Mouse (Mus musculus) cortical plate, adult 2 months (tissue): ENCODE data around the gene Arfgap1.

ENCODE experiments used
- CTCF ChIP-seq: fragments of 200-500 bp; IDR thresholded peaks from 2 replicates; pipeline ENCODE4 v1.5.1; 2011; ENCODE audit warnings: mild to moderate bottlenecking, control low read depth, low read length; ENCODE audit not compliant: insufficient read depth; ENCODE audit errors: extremely low read depth
- POLR2A ChIP-seq: fragments of 200-500 bp; IDR thresholded peaks from 2 replicates; pipeline ENCODE4 v1.6.1; 2011; ENCODE audit warnings: mild to moderate bottlenecking, low read length, control low read depth; ENCODE audit not compliant: insufficient read depth; ENCODE audit errors: extremely low read depth

- TF ChIP-seq CTCF = no peak
- no peak for TF ChIP-seq POLR2A
Measured at GRCm38 (mm10) chr2:180981133-180981532, 14.1 kb downstream of the Arfgap1 start.
